Mouse (Mus musculus) E14TG2a.4 (cell line): ENCODE results near the gene Mafb.

ENCODE experiments used
- H3K27me3 ChIP-seq: 2 replicates; pipeline ENCODE4 v1.6.1; 2014; ENCODE audit warnings: low read length, control low read depth; ENCODE audit not compliant: insufficient read depth
- H3K36me3 ChIP-seq: 2 replicates; pipeline ENCODE4 v1.6.1; 2014; ENCODE audit warnings: low read length, control low read depth; ENCODE audit not compliant: insufficient read depth
- H3K4me1 ChIP-seq: replicated peaks from 2 replicates; pipeline ENCODE4 v1.6.1; 2014; ENCODE audit warnings: low read depth, low read length, control low read depth
- H3K4me3 ChIP-seq: replicated peaks from 2 replicates; pipeline ENCODE4 v1.5.1; 2014; ENCODE audit warnings: mild to moderate bottlenecking, low read length
- H3K9me3 ChIP-seq: 2 replicates; pipeline ENCODE4 v1.6.1; 2014; ENCODE audit warnings: low read length, control low read depth
- CTCF ChIP-seq: conservative IDR thresholded peaks from 2 replicates; pipeline ENCODE4 v1.5.1; 2014; ENCODE audit warnings: low read length
- NANOG ChIP-seq: IDR thresholded peaks from 2 replicates; pipeline ENCODE4 v1.6.1; 2014; ENCODE audit warnings: borderline replicate concordance, low read length, mixed read lengths
- POU5F1 ChIP-seq: IDR thresholded peaks from 2 replicates; pipeline ENCODE4 v1.6.1; 2014; ENCODE audit warnings: low read length, borderline replicate concordance

Gene Mafb

DNA sequence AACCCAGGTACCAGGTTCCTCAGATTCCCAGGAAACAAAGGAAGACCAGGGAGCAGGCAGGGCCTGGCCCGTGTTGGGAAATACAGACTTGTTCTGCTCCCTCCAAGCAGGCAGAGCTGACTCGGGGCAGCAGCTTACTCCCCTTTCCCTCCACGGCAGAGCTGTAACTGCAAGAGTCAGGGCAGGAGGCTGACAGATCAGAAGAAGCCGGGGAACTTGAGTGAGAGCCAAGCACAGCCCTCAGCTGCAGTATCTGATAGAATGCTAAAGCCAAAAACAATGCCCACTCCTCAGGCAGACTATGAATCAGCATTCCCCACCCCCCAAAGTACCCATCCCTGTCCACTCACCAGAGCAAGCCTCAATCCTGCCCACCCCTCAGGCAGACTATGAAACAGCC lies 8.0 kb downstream of the Mafb start:
- Histone ChIP-seq H3K9me3 (no peaks in the 10 kb centered on the region), H3K4me1 (peaks cover 37% of the 10 kb centered on the region), H3K36me3 (no peaks in the 10 kb centered on the region), H3K4me3 (no peak overlapping the region), H3K27me3 (peaks cover 72% of the 10 kb centered on the region)
- no peak for TF ChIP-seq POU5F1
- TF ChIP-seq CTCF: no peak
- TF ChIP-seq NANOG: no peak

DNA sequence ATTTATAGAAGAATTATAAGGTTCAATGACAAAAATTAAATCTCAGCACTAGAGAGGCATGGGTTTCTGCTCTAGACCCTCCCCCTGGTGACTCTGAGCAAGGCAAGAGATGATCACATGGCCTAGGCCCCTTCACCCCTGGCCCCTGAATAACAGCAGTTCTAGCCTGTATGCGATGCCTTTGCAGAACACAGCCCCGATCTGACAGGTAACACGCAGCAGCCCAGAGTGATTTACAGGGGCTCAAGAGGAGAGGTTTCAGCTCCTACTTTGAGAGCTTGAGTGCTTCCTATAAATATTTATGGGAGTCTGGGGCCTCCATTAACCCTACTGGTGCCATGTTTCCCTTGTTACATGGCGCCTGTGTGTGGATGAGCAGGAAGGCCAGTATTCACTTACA lies 9.4 kb downstream of the Mafb start:
- H3K4me1 ChIP-seq: peaks cover 47% of the 10 kb centered on the region
- peaks cover 66% of the 10 kb centered on the region for H3K27me3 ChIP-seq
- H3K4me3 ChIP-seq: no peak overlapping the region
- H3K36me3 ChIP-seq: no peaks in the 10 kb centered on the region
- no peak for TF ChIP-seq NANOG
- TF ChIP-seq CTCF: no peak
- TF ChIP-seq POU5F1: no peak
- no peaks in the 10 kb centered on the region for H3K9me3 ChIP-seq

DNA sequence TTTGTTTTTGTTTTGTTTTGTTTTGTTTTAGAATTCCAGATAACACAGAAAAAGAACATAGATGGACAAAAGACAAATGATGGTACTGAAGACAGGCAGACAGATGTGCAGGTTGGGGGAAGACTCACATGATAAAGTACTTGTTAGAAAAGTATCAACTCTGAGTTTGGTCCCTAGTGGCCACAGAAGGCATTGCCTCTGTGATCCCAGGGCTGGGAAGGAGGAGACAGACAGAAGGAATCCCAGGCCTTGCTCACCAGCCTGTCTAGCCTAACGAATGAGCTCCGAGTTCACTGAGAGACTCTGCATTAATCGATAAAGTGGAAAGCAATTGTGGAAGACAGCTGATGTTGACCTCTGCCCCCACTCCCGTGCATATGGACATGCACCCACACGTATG lies 10.7 kb downstream of the Mafb start:
- Histone ChIP-seq H3K4me1 (peaks cover 43% of the 10 kb centered on the region), H3K9me3 (no peaks in the 10 kb centered on the region), H3K4me3 (no peak overlapping the region), H3K36me3 (no peaks in the 10 kb centered on the region), H3K27me3 (peaks cover 59% of the 10 kb centered on the region)
- TF ChIP-seq CTCF (peak; percentile 65), POU5F1 (no peak), NANOG (no peak)

DNA sequence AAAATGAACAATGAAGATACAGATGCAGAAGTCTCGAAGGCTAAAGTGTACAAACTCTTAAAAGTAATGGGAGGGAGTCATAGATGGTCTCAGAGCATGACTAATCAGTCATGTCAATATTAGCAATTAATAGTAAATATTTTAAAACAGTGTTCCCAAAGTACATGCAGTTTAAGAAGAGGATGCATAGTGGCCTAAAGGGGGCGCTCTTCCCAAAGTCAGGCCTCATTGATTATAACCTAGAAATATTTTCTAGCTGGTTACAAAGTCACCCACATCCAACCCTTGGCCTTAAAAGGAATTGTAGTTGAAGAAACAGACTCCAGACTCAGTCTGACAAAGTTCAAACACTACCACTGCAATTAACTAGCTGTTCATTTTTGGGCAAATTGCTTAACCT lies 12.5 kb downstream of the Mafb start:
- peaks cover 39% of the 10 kb centered on the region for H3K4me1 ChIP-seq
- H3K27me3 ChIP-seq: peaks cover 47% of the 10 kb centered on the region
- TF ChIP-seq CTCF: peak; percentile 42
- no peak for TF ChIP-seq NANOG
- no peak for TF ChIP-seq POU5F1
- no peak overlapping the region for H3K4me3 ChIP-seq
- no peaks in the 10 kb centered on the region for H3K36me3 ChIP-seq
- H3K9me3 ChIP-seq: no peaks in the 10 kb centered on the region

DNA sequence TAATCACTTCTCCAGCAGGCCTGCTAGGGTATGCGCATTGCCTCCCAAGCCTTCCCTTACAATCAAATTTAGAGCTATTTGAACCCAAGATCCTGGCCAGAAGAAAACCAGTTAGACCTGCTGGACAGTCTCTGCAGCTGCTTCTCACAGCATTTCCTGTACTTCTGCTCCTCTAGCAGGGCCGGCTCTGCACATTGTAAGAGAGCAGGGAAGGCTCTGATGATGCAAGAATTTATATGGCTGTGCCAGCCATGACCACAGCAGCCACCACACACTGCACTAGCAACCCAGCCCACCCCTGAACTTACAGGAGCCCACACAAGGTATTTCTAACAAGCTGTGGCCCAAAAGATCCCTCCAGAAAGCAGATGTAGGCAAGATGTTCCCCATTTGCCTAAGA lies 13.3 kb downstream of the Mafb start:
- no peak overlapping the region for H3K4me3 ChIP-seq
- no peak for TF ChIP-seq NANOG
- TF ChIP-seq CTCF: no peak
- TF ChIP-seq POU5F1: no peak
- H3K36me3 ChIP-seq: no peaks in the 10 kb centered on the region
- H3K9me3 ChIP-seq: no peaks in the 10 kb centered on the region
- H3K4me1 ChIP-seq: peaks cover 39% of the 10 kb centered on the region
- H3K27me3 ChIP-seq: peaks cover 40% of the 10 kb centered on the region

DNA sequence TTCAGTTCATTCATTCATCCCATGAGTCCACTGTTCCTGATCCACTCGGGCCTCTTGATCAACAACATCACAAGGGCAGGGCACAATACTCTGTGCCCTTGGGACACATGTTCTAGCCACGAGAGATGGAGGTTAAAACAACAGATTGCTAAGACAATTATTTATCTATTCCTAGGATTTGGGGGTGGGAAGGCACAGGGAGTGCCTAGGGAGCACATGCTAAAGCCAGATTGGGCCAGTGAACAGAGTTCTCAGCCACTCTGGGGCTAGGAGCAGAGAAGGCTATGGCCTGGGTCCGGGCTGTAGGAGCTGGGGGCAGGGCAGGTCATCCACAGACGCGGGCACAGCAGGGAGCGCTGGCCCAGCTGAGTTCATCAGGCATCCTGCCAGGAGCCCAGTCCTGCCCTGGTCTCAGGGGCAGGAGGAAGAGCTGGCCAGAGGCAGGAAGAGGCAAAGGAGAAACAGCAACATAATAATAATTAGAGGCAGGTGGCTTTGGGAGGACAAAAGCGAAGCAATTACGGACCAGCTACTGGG lies 15.8 kb downstream of the Mafb start:
- Histone ChIP-seq H3K9me3 (no peaks in the 10 kb centered on the region), H3K27me3 (peaks cover 20% of the 10 kb centered on the region), H3K36me3 (no peaks in the 10 kb centered on the region), H3K4me1 (peaks cover 53% of the 10 kb centered on the region), H3K4me3 (no peak overlapping the region)
- TF ChIP-seq CTCF (no peak), NANOG (no peak), POU5F1 (no peak)

DNA sequence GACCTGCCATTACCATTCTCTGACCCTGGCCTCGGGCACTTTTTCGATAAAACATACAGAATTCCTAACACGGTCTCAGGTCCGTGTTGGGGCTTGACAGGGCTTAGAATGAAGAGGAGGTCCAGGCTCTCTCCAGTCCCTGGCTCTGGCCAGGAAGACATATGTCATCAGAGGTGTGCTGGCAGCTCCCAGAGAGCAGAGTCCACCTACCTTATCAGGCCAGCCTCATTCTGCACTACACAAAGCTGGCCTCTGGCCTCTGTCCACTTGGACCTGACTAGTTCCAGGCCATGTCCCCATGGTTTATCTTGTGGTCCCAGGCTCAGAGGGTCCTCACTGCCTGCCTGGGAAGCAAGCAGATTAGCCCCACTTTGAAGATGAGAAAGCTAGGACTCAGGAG lies 17.3 kb downstream of the Mafb start:
- Histone ChIP-seq H3K9me3 (no peaks in the 10 kb centered on the region), H3K4me3 (no peak overlapping the region), H3K4me1 (peaks cover 53% of the 10 kb centered on the region), H3K36me3 (no peaks in the 10 kb centered on the region), H3K27me3 (peaks cover 20% of the 10 kb centered on the region)
- no peak for TF ChIP-seq POU5F1

DNA sequence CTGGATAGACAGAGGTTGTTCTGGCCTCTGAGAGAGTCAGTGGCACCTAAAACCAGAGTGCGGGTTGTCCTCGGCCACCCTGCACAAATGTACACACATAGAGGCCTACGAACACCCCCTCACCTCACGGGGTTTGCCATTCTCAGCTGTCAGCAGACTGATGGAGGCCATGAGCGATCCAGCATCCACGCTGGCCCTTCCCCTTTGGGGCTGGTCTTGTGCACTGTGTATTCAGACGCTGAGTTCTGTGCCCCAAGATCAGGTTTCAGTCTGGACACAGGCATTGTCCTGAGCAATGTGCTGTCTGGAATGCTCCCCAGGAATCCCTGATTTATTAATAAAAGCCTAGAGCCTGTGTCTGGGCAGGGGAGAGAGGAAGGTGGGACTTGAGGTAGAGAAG lies 18.1 kb downstream of the Mafb start:
- H3K9me3 ChIP-seq: no peaks in the 10 kb centered on the region
- no peak for TF ChIP-seq NANOG
- no peak for TF ChIP-seq POU5F1
- no peak for TF ChIP-seq CTCF
- H3K4me3 ChIP-seq: peak overlapping the region; percentile 17; the same call in 1 of the 2 replicates
- peaks cover 49% of the 10 kb centered on the region for H3K4me1 ChIP-seq
- H3K27me3 ChIP-seq: peaks cover 20% of the 10 kb centered on the region
- H3K36me3 ChIP-seq: no peaks in the 10 kb centered on the region

DNA sequence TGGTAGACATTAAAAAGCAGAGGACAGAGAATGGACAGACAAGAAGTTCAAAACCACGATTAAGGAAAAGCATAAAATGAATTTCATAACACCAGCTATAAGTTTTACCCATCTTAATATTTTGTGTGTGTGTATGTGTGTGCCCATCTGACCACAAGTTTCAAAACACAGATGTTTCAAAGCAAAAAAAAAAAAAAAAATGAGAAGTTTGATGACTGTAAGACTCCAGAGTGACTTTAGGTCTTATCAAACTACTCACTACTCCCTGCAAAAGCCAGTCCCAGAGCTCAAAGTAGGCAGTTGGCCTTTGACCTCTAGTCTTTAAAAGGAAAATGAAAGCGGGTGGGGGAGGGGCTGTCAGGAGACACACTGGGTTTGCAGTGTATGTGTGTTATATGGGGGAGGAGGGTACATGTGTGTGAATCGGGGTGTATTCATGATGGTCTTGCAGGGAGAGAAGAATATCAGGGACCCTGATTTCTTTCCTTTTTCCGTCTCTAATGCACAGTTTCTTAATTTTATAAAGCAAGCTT lies 18.7 kb downstream of the Mafb start:
- H3K27me3 ChIP-seq: peaks cover 20% of the 10 kb centered on the region
- H3K36me3 ChIP-seq: no peaks in the 10 kb centered on the region
- H3K4me3 ChIP-seq: no peak overlapping the region
- no peaks in the 10 kb centered on the region for H3K9me3 ChIP-seq
- H3K4me1 ChIP-seq: peaks cover 42% of the 10 kb centered on the region
- TF ChIP-seq CTCF (no peak), POU5F1 (no peak), NANOG (no peak)
